Mouse (Mus musculus) lung, embryonic 15.5 days (tissue): ENCODE measurements around the gene Card10. TPM values are rescaled to one million over a fixed set of nuclear protein-coding genes. Genes with fewer than 3 reads are reported as not detected.
A peak's percentile ranks its signal among the peaks of the same experiment; 100 is the strongest.

Source experiments
- ATAC-seq: fragments of 200-750 bp; cut with Nextera tagmentation; 2 replicates; pipeline ENCODE4 v1.8.0; 2017; ENCODE audit warnings: moderate number of reproducible peaks, borderline replicate concordance; ENCODE audit not compliant: low FRiP score, low TSS enrichment; ENCODE audit errors: extremely low read depth
- H3K27ac ChIP-seq: fragments of 300-500 bp; sonication (generic); 2 replicates; pipeline ENCODE4 v1.5.1; 2015; ENCODE audit warnings: moderate library complexity, mild to moderate bottlenecking, inconsistent platforms
- H3K27me3 ChIP-seq: fragments of 300-500 bp; sonication (generic); 2 replicates; pipeline ENCODE4 v1.6.1; 2015; ENCODE audit warnings: inconsistent platforms
- H3K36me3 ChIP-seq: fragments of 300-500 bp; sonication (generic); 2 replicates; pipeline ENCODE4 v1.6.1; 2015; ENCODE audit warnings: inconsistent platforms
- H3K4me1 ChIP-seq: fragments of 300-500 bp; sonication (generic); 2 replicates; pipeline ENCODE4 v1.6.1; 2015; ENCODE audit warnings: inconsistent platforms
- H3K4me2 ChIP-seq: fragments of 300-500 bp; sonication (generic); 2 replicates; pipeline ENCODE4 v1.6.1; 2015; ENCODE audit warnings: inconsistent platforms, mild to moderate bottlenecking, moderate library complexity
- H3K4me3 ChIP-seq: fragments of 300-500 bp; sonication (generic); 2 replicates; pipeline ENCODE4 v1.5.1; 2015; ENCODE audit warnings: mild to moderate bottlenecking, inconsistent platforms
- H3K9ac ChIP-seq: fragments of 300-500 bp; sonication (generic); 2 replicates; pipeline ENCODE4 v1.6.1; 2015; ENCODE audit warnings: inconsistent platforms
- H3K9me3 ChIP-seq: fragments of 300-500 bp; sonication (generic); 2 replicates; pipeline ENCODE4 v1.6.1; 2016; ENCODE audit warnings: inconsistent platforms
- WGBS: fragments of 180-500 bp; shearing (Covaris S2); methylation state at CpG from one replicate; pipeline ENCODE4 v1.1.7; 2015; 5-methylcytosine and 5-hydroxymethylcytosine counted together
- polyA plus RNA-seq: library from polyadenylated mRNA; unstranded; fragments of >200 nt; fragmentation: Nextera tagmentation; extraction: Ambion mirVana; gene quantifications from 2 replicates; pipeline ENCODE4 v1.2.1, GENCODE M21; 2015

Card10 gene
- polyA plus RNA-seq, 1 experiment from 2014 or later, result 7.6 TPM

- H3K9me3 ChIP-seq, result no peaks in the 10 kb centered on the region
These were observed 41.0 kb upstream of the Card10 start for GRCm38 (mm10) chr15:78843581-78844469.

GRCm38 (mm10) chr15:78842371-78843163 lies 39.7 kb upstream of the Card10 start, which contains the start of gene Cdc42ep1:
Cdc42ep1 (plus strand) TSS chr15:78842624.
- Histone ChIP-seq H3K4me2 (peak within 1 kb of the TSS; percentile 75), H3K9me3 (no peaks in the 10 kb centered on the region), H3K36me3 (peaks cover 12% of the 10 kb centered on the region), H3K4me3 (peak within 1 kb of the TSS; percentile 66), H3K27me3 (no peaks in the 10 kb centered on the region), H3K9ac (peak within 1 kb of the TSS; percentile 96), H3K4me1 (peaks cover 76% of the 10 kb centered on the region), H3K27ac (peak within 1 kb of the TSS; percentile 98)
- WGBS, result under 1% methylated on average over 80 of the region's 86 CpGs
- peak; percentile 83 for ATAC-seq

More at GRCm38 (mm10) chr15:78843581-78844469, 41.0 kb upstream of the Card10 start:
- Histone ChIP-seq H3K27ac (peak overlapping the region; percentile 98), H3K27me3 (no peaks in the 10 kb centered on the region), H3K9ac (peak overlapping the region; percentile 96), H3K4me3 (peak overlapping the region; percentile 66), H3K4me2 (peak overlapping the region; percentile 75), H3K36me3 (peaks cover 21% of the 10 kb centered on the region), H3K4me1 (peaks cover 87% of the 10 kb centered on the region)
- ATAC-seq, result no peak
- 18% methylated on average over 21 of the region's 21 CpGs for WGBS

- H3K4me3 ChIP-seq, result no peak overlapping the region
- H3K9me3 ChIP-seq, result no peaks in the 10 kb centered on the region
- H3K9ac ChIP-seq, result 0 out of 2 replicates have a peak overlapping the region, but pooled peaks have one; percentile 96
- H3K4me1 ChIP-seq, result peaks cover 71% of the 10 kb centered on the region
- H3K36me3 ChIP-seq, result peaks cover 4% of the 10 kb centered on the region; the same call in 1 of the 2 replicates
- H3K4me2 ChIP-seq, result 0 out of 2 replicates have a peak overlapping the region, but pooled peaks have one; percentile 75
- peak overlapping the region; percentile 98 for H3K27ac ChIP-seq
- 59% methylated on average over 6 of the region's 6 CpGs for WGBS
- no peak for ATAC-seq
- no peaks in the 10 kb centered on the region for H3K27me3 ChIP-seq
These were observed 38.4 kb upstream of the Card10 start for GRCm38 (mm10) chr15:78841161-78841790.

- 60% methylated on average over 11 of the region's 11 CpGs for WGBS
- Histone ChIP-seq H3K36me3 (no peaks in the 10 kb centered on the region), H3K9me3 (no peaks in the 10 kb centered on the region), H3K4me2 (no peak overlapping the region), H3K4me3 (no peak overlapping the region), H3K27ac (peak overlapping the region; percentile 98), H3K9ac (no peak overlapping the region), H3K27me3 (no peaks in the 10 kb centered on the region), H3K4me1 (peaks cover 71% of the 10 kb centered on the region)
- no peak for ATAC-seq
These were observed 37.9 kb upstream of the Card10 start for GRCm38 (mm10) chr15:78840751-78841150.

GRCm38 (mm10) chr15:78840241-78840640 lies 37.4 kb upstream of the Card10 start:
- Histone ChIP-seq H3K9me3 (no peaks in the 10 kb centered on the region), H3K27me3 (no peaks in the 10 kb centered on the region), H3K36me3 (no peaks in the 10 kb centered on the region), H3K27ac (peak overlapping the region; percentile 98), H3K9ac (no peak overlapping the region), H3K4me2 (no peak overlapping the region), H3K4me1 (peaks cover 71% of the 10 kb centered on the region), H3K4me3 (no peak overlapping the region)
- WGBS, result 32% methylated on average over 3 of the region's 3 CpGs
- ATAC-seq, result peak; percentile 12; the same call in 1 of the 2 replicates

- H3K4me2 ChIP-seq, result no peak overlapping the region
- peak overlapping the region; percentile 98 for H3K27ac ChIP-seq
- no peak overlapping the region for H3K4me3 ChIP-seq
- no peaks in the 10 kb centered on the region for H3K27me3 ChIP-seq
- 2% methylated on average over 2 of the region's 2 CpGs for WGBS
- H3K36me3 ChIP-seq, result no peaks in the 10 kb centered on the region
- peaks cover 71% of the 10 kb centered on the region for H3K4me1 ChIP-seq
- no peaks in the 10 kb centered on the region for H3K9me3 ChIP-seq
- no peak overlapping the region for H3K9ac ChIP-seq
- ATAC-seq, result no peak
These were observed 36.9 kb upstream of the Card10 start for GRCm38 (mm10) chr15:78839744-78840143.

GRCm38 (mm10) chr15:78836086-78836621 lies 33.3 kb upstream of the Card10 start:
- Histone ChIP-seq H3K27ac (peak overlapping the region; percentile 93), H3K4me1 (peaks cover 82% of the 10 kb centered on the region), H3K9ac (peak overlapping the region; percentile 11; the same call in 1 of the 2 replicates), H3K36me3 (no peaks in the 10 kb centered on the region), H3K9me3 (no peaks in the 10 kb centered on the region), H3K4me3 (no peak overlapping the region), H3K4me2 (peak overlapping the region; percentile 19; the same call in 1 of the 2 replicates), H3K27me3 (no peaks in the 10 kb centered on the region)
- ATAC-seq, result peak; percentile 7; the same call in 1 of the 2 replicates
- WGBS, result 10% methylated on average over 8 of the region's 8 CpGs

GRCm38 (mm10) chr15:78835200-78836085 lies 32.6 kb upstream of the Card10 start:
- peak overlapping the region; percentile 19; the same call in 1 of the 2 replicates for H3K4me2 ChIP-seq
- no peaks in the 10 kb centered on the region for H3K27me3 ChIP-seq
- H3K9ac ChIP-seq, result peak overlapping the region; percentile 16; the same call in 1 of the 2 replicates
- H3K27ac ChIP-seq, result peak overlapping the region; percentile 93
- H3K9me3 ChIP-seq, result no peaks in the 10 kb centered on the region
- 14% methylated on average over 11 of the region's 12 CpGs for WGBS
- no peak overlapping the region for H3K4me3 ChIP-seq
- ATAC-seq, result peak; percentile 2; the same call in 1 of the 2 replicates
- H3K36me3 ChIP-seq, result no peaks in the 10 kb centered on the region
- peaks cover 80% of the 10 kb centered on the region for H3K4me1 ChIP-seq

GRCm38 (mm10) chr15:78834233-78835005 lies 31.6 kb upstream of the Card10 start:
- peak overlapping the region; percentile 10 for H3K4me2 ChIP-seq
- peak; percentile 37; the same call in 1 of the 2 replicates for ATAC-seq
- WGBS, result 13% methylated on average over 10 of the region's 10 CpGs
- H3K4me1 ChIP-seq, result peaks cover 70% of the 10 kb centered on the region
- H3K27ac ChIP-seq, result peak overlapping the region; percentile 93
- no peaks in the 10 kb centered on the region for H3K36me3 ChIP-seq
- H3K9ac ChIP-seq, result no peak overlapping the region; the same call in 1 of the 2 replicates
- no peak overlapping the region for H3K4me3 ChIP-seq
- no peaks in the 10 kb centered on the region for H3K9me3 ChIP-seq
- no peaks in the 10 kb centered on the region for H3K27me3 ChIP-seq

GRCm38 (mm10) chr15:78833582-78833981 lies 30.7 kb upstream of the Card10 start:
- Histone ChIP-seq H3K36me3 (no peaks in the 10 kb centered on the region), H3K9me3 (no peaks in the 10 kb centered on the region), H3K4me3 (no peak overlapping the region), H3K27ac (peak overlapping the region; percentile 93), H3K27me3 (no peaks in the 10 kb centered on the region), H3K9ac (no peak overlapping the region), H3K4me2 (no peak overlapping the region), H3K4me1 (peaks cover 64% of the 10 kb centered on the region)
- ATAC-seq, result no peak
- 79% methylated on average over 3 of the region's 3 CpGs for WGBS
